Mouse (Mus musculus) retina, adult 2 months (tissue): Measurements from ENCODE around the gene Irak1bp1.

Experiments
- DNase-seq: peaks from one replicate; pipeline ENCODE4 v3.0.0-alpha.2; 2012; ENCODE audit warnings: low read depth, low spot score

Irak1bp1 gene

GRCm38 (mm10) chr9:82829007-82829689 is at the start of gene Irak1bp1:
Gene Irak1bp1, plus strand, starts transcription at chr9:82829540.
- DNase-seq, result no peak

- no peak for DNase-seq
Observed at GRCm38 (mm10) chr9:82788375-82788774, 41.0 kb upstream of the Irak1bp1 start.

GRCm38 (mm10) chr9:82800360-82800759 is 29.0 kb upstream of the Irak1bp1 start:
- DNase-seq, result no peak

DNA sequence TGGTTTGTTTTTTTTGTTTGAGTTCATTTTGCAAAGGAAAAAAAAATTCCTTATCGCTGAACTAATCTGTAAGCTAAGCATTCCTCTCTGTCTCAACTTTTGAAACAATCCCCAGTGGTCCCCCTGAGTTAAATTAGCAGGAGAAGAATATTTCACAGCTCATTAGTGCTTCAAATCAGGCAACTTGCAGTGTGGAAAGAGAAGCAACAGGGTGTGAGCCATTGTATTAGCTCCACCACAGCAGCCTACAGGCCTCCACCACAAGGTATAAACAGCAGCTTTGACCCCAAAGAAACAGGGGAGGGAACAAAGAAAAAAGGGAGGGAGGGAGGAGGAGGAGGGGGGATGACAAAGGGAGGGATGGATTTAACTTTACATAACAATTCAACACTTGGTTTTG is 22.2 kb upstream of the Irak1bp1 start:
- no peak for DNase-seq

- DNase-seq, result no peak
Observed at GRCm38 (mm10) chr9:82807635-82808034, 21.7 kb upstream of the Irak1bp1 start.

GRCm38 (mm10) chr9:82812172-82812963 is 17.0 kb upstream of the Irak1bp1 start:
- DNase-seq, result no peak

DNA sequence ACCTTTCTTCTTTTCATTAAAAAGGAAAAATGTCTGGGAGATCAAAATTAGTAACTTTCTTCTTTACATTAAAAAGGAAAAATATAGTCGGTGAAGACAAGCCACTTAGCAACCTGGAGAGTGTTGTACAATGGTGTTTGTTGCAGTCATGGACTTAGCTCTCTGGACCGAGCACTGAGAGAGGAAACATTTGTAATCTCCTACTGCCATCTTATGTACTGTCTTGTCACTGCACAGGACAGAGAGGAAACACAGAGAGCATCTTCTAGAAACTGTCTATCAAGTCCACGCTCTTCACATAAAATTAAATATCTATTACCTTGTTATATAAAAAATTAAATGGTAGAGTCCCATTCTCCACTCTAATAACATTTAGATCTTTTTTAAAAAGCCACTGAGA is 14.8 kb upstream of the Irak1bp1 start:
- DNase-seq, result no peak

DNA sequence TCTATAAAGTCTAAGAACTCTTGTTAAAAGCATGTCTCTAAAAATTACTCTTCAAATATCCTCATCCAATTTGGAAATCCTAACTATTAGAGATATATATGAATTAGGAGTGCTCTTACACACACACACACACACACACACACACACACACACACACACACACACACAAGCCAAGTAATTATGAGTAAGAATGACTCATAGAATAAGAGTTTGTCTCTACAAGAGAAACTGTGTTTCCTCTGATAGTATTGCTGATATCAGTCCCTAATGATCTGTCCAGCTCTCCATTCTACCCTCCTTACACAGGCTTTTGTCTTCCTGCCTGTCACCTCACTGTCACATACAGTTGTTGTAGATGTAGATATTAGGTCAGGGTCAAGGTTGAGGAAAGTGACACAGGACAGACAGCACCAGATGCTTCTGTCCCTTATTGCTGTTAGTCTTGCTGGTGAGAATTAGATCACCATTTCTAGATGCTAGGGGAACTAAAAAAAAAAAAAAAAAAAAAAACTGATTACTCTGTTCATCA is 14.0 kb upstream of the Irak1bp1 start:
- no peak for DNase-seq

GRCm38 (mm10) chr9:82826426-82826825 is 2.9 kb upstream of the Irak1bp1 start:
- DNase-seq, result no peak

DNA sequence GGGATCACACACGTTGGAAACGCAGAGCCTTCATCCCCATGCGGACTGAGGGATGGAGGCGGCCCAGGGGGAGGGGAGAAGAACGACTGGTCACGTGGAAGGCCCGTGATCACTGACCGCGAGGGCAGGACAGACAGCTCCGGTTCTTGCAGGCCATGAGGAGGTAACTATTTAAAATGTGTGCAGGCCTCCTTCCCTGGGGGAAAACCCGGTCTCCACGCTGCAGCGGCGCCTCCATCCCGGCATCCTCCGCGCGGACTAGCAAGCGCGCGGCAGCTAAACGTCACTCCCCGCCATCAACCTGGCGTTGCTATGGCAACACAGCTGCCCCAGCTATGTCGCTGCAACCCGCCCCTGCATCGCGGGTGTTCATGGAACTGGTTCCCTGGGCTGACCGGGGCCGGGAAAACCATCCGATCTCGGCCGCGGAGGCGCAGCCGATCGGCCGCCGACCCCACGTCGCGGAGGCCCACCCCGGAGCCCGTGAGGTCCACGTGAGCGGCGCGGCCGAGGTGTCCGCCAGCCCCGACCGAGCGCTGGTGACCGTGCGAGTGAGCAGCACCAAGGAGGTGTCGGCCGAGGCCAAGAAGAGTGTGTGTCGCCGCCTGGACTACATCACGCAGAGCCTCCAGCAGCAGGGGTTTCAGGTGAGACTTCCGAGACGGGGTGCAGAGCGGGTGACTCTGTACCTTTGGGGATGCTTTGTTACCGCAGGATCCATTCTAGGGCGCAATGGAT is 522 bp downstream of the Irak1bp1 start:
- DNase-seq, result peak; percentile 82

GRCm38 (mm10) chr9:82831891-82832290 is 2.6 kb downstream of the Irak1bp1 start:
- DNase-seq, result no peak

GRCm38 (mm10) chr9:82835921-82836320 is 6.6 kb downstream of the Irak1bp1 start:
- no peak for DNase-seq

DNA sequence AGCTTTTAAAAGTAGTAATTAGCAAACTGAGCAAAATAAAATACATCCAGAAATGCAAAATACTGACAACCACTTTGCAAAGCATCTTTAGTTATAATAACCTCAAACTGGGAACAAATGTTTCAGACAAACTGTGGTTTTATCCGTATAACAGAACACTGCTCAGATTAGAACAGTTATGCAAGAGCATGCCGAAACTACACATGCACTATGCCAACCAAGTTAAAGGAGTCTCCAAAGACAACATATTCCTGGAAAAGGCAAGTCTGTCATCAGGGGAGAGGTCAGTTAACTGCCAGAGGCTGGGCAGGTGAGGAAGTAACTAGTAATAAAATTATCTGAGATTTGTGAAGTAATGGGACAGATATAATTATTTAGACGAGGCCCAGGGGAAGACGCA is 13.3 kb downstream of the Irak1bp1 start:
- no peak for DNase-seq

- DNase-seq, result no peak
Observed at GRCm38 (mm10) chr9:82854040-82854439, 24.7 kb downstream of the Irak1bp1 start.

GRCm38 (mm10) chr9:82854973-82855614 is 25.8 kb downstream of the Irak1bp1 start:
- no peak for DNase-seq

GRCm38 (mm10) chr9:82856241-82856640 is 26.9 kb downstream of the Irak1bp1 start:
- no peak for DNase-seq

DNA sequence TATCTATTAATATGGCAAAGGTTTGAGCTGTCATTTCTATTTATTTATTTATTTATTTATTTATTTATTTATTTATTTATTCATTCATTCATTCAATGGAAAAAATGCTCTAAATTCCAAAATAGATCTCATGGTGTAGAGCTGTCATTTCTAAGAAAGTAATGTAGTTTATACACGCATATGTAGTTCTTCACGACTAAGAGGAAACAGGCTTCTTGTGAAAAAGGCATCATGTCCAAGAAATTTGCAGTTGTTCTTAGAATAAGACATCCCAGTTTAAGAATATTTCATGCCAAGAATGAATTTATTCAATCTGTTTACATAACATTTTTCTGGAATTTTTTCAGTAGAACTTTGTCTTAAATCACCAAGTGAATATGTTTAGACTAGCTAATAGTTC is 31.5 kb downstream of the Irak1bp1 start:
- DNase-seq, result no peak

DNA sequence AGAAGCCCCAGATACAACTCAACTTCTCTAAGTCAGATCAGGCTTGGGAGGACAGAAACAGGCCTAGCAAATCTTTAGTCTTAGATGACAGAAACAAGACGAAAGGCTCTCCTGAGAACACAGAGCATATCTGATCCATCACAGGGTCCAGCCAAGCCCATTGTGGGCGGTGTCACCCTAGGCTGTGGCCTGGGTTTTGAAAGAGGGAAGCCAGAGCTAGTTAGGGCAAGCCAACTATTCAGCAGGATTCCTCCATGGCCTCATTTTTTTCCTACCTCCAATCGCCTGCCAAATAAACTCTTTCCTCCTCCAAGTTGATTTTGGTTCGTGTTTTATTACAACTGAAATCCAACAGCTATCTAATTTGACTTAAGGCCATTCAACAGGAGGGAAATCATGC is 32.0 kb downstream of the Irak1bp1 start:
- DNase-seq, result no peak

- no peak for DNase-seq
Observed at GRCm38 (mm10) chr9:82861775-82862430, 32.6 kb downstream of the Irak1bp1 start.

GRCm38 (mm10) chr9:82866121-82866520 is 36.8 kb downstream of the Irak1bp1 start:
- DNase-seq, result no peak

- no peak for DNase-seq
Observed at GRCm38 (mm10) chr9:82867698-82868097, 38.4 kb downstream of the Irak1bp1 start.
